Mouse (Mus musculus) cerebellum, adult 18-20 months (tissue): ENCODE results near the gene Smad1.
A peak's percentile ranks its signal among the peaks of the same experiment; 100 is the strongest.
"Not testable (repeated sequence)": the region's sequence is repeated elsewhere in the genome, so short reads cannot be mapped to it uniquely, and the experiment has no call there.

ENCODE experiments used
- DNase-seq, 2 experiments: peaks; one replicate each; pipeline ENCODE4 v3.0.0; 2021

The Smad1 gene

DNA sequence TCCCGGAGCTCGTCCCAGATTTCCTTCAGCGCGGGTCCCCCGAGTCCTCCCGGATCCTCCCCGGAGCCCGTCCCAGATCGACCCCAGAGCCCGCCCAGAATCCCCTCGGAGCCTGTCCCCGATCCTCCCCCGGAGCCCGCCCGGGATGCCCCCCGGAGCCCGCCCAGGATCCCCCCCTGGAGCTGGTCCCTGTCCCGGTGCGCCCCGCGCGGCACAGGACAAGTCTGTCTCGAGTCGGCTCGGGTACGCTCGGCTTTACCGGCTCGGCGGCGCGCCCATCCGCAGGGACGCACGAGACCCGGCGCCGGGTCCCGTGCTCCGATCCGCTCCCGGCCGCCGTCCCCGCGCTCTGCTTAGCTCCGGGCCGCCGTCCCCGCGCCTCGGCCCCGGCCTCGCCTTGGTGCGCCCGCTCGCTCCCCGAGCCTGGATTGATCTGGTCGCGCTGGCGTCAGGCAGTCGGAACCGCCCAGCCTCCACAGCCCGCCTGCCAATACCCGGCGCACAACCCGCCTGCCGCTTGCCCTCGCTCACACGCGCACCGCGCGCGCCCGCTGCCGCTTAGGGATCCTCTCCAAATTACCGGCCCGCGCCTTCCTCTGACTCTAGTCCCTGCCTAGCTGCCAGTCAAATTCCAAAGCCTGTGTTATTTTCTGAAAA, at the start of gene Smad1:
Gene Smad1, minus strand, starts transcription at position 525 of the 657 bp plus-strand sequence.
- peak; percentile 97 to 98 for DNase-seq

DNA sequence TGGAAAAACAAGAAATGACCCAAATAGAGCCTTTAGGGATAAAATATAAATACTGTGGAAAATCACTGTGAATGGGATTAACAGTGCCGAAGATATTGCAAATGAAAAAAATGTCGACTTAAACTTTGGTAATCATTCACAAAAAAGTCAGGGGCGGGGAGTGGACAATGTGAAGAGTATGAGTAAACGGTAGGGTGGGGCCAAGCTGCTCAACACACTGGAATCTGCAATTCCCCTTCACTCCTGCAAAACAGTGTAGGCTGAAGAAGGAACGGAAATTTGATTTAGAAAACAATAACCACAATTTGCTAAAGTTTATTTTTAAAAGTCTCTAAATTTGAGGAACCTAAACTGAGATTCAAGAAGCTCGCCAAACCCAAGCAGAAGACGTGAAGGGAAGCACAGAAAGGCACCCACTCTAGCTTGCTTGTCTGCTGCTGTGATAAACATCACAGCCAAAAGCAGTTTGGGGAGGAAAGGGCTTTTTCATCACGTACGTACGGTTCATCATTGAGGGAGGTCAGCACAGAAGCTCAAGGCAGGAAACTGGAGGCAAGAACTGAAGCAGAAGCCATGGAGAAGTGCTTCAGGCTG, 48.0 kb upstream of the Smad1 start:
- DNase-seq: no peak

DNA sequence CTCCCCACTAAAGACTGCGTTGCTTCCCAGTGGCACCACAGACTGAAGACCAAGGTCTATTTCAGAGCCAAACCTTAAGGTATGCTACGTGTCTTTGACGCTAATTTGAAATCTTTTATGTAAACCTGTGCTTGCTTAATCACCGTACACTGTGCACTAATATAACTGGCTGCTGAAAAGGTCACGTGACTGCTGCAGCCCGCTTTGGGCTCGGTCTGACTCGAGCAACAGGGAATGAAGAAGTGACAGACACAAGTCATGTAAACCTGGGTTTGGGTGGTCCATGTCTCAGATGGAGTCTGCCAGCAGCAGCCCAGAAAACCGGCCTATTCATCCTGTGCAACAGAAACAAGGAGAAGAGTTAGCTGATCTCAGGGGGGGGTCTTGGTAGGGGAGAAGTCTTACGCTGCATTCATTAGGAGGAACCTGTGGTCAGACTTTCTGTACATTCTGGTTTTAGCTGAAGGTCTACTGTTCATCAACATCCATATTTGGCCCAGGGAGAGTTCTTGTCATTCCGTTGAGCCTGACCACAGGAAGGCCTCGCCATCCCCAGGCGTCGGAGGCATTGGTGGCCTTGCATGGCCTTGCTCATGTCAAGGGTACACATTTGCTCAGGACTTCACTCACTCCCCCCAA, 44.3 kb upstream of the Smad1 start:
- DNase-seq: no peak

DNA sequence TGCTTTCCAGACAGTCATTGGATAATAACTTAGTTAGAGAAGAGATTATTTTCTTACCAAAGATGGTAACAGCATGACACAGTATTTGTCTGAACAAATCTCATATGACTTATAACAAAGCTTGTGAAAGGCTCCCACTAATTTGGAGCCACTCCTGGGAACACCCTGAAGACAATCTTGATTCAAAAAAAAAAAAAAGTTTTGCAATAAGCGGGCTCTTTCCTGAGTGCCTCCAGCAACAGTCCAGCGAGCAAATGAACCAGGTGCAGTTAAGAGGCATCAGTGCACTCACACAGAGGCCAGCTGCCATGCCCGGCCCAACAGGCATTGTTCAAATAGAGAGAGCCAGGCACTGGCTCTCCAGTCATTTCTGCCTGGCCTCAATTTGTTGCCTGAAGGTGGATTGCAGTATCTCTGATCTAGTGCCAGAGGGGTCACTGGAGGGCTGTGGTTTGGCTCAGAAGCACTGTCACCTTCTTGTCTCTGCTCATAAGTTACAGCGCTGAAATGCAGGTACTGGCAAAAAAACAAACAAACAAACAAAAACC, 34.7 kb upstream of the Smad1 start:
- DNase-seq: no peak

DNA sequence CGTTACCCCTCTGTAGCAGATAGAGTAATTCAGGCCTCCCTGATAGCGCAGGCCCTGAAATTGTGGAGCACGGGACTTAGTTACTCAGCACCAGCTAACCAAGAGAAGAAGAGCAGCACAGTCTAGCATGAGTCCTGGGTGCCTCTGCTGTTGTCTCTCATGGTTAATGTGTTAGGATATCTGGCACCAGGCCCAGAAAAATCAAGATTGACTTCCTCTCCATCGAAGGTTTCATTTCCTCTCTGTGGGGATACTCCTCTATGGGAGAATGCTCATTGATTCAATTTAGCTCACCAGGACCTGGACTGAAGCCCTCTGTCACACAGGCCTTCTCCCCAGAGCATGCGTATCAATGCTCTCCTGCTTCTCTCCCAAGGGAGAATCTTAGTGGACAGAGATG, 15.6 kb upstream of the Smad1 start:
- DNase-seq: no peak

DNA sequence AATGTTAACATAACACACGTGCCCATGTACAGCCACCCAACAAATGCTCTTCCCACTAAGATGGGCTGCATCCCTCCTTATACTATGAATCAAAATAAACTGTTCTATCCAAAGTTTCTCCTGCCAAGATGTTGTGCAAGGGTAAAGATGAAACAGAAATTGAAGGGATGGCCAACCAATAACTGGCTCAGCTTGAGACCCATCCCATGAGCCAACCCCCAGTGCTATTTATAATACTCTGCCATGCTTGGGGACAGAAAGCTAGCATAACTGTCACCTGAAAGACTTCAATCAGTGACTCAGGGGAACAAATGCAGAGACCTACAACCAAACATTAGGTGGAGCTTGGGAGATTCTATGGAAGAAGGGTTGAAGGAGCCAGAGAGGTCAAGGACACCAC, 11.2 kb upstream of the Smad1 start:
- no peak for DNase-seq

DNA sequence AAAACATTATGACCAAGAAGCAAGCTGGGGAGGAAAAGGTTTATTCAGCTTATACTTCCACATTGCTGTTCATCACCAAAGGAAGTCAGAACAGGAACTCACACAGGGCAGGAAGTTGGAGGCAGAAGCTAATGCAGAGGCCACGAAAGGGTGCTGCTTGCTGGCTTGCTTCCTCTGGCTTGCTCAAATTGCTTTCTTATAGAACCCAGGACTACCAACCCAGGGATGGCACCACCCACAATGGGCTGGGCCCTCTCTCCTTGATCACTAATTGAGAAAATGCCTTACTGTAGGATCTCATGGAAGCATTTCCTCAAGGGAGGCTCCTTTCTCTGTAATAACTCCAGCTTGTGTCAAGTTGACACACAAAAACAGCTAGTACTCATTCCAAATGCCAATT, 8.0 kb upstream of the Smad1 start:
- not testable (repeated sequence) for DNase-seq

DNA sequence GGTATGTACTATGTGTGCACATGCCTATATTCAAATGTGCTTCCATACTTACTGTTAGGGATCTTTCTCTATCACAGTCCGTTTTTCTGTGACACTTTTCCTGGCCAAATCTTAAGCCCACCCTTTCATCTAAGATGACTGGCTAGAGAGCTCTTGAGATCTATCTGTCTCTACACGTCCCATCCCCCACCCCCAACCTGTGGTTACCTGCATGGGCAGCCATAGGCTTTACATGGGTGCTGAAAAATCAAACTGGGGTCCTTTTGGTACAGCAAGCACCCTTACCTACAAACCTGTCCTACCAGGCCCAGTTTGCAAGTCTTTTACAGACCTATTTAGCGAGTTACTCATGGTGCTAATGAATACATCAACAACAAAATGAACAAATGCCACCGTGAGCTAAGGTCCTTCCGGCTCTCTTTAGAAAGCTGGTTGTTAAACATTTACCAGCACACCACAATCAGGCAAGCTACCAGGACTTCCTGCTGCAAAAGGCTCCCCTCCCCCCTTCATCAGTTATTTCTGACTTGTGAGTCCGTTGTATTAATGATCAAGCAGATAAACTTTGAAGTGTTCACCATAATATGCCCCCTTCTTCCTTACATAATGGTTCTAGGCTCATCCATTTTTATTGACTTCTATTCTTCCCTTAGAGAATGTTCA, 5.7 kb upstream of the Smad1 start:
- no peak for DNase-seq

DNA sequence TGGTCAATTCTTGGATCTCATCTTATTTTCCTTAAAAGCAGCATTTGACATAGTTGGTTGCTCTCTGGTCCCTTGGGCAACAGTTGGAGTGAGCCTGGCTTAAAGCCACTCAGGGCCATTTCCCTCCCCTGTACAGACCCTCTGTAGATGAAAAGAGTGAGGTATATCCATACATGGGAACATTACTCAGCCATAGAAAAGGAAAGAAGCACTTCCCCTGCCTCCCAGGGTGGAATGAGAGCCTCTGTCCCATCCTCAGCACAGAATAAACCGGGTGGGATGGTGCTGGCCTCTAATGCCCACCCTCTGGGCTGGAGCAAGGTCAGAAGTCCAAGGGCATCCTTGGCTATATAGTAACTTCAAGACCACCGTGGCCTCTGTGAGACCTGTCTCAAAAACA, 1.4 kb upstream of the Smad1 start:
- no peak for DNase-seq

DNA sequence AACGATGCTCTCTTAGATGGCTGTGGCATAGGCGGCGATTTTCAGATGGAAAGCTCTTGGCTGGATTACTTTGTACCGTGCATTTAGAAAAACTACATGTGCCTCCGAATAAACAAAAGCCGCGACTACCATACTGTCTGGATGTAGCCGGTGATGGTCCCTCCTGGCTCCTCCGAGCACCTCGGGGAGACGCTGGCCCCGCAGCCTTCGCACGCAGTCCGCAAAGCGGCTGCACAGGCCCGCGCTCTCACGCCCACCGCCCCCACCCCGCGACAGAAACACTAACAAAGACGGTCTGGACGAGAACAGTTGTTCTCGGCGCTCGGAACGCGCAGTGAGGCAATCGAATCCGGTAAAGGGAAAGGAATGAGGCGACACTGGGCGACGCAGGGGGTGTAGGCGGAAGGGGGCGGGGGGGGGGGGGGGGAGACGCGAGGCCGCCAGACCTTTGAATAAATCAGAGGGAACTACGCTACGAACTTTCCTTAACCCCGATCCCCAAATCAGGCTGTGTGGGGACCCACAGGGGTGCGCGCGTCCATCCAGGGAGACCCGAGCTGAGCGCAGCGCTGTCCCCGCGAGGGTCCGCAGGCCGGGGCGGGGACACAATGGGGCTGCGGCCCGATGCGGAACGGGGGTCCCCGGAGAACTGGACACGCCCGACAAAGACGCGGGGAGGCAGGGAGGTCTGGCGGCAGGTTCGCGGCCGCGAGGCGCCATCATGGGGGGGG, 902 bp downstream of the Smad1 start:
- peak; percentile 25 to 51 for DNase-seq

DNA sequence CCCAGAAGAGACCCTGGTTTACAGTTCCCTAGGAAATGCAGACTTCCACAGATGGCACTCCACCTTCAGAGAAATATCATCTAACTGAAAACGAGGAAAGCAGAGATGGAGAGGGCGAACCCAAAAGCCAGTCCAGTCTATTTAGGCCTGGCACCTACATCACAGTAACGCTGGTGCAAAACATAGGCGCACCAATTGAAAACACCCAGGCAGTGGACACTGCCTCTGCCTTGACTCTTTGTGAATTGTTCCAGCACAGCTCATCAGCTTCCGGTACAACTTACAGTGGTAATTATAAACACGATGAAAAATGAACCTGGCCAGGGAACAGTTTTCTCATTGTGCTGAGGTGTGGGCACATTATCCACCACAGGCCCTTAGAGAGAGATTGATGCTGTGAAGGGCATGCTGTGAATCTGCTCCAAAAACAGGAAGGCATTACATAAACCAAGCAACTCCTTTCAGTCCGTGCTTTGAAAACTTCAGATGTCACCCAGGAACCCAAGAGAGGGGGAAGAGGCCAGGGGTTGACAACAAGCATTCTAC, 1.5 kb downstream of the Smad1 start:
- peak; percentile 29 to 49 for DNase-seq

DNA sequence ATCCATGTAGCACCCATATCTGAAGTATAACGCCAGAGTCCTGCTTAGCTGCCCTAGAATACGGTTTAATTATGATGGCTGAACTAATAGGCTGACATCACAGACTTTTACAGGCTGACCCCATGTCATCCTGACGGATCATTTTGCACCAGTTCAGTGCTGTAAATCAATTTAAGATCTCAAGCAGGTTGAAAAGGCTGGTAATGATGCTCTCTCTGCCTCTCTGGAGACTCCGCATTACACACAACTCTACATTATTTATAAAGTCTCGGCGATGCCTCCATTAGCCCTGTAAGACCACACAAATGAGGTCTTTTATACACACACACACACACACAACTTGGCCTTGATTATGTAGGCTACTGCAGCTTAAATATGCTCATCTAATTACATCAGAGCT, 2.4 kb downstream of the Smad1 start:
- no peak for DNase-seq

DNA sequence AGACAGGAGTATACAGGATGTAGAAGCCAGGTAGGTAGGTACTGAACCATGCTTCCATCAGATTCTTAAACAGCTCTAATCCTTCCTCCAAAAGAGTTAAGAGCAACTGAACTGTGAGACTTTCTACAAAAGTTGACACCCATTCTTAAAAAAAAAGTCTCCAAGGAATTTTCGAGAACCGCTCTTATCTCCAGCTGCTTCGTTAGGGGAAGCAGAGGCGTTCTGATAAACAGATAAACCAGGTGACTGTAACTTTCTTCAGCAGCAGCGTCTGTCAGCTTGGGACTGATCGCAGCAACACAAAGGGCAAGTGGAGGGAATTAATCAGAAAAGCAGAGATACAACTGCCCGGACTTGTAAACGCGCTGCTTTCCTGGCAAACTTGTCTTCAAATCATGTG, 5.3 kb downstream of the Smad1 start:
- DNase-seq: no peak

DNA sequence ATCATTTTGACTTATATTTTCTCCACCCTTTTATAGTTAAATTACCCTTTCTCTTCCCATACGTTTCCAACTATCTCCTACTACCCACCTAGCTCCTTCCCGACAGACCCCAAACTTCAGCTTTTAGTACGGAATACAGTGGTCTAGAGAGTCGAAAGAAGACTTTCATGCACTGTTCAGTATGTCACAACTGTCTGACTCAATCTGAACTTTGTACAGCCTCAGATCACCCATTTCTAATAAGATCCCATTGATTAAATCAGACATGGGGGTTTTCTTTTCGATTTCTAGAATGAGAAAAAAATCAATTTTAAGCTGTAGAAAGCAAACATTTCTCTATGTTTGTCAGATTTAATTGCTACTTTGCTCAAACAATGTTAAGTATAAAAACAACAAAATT, 6.1 kb downstream of the Smad1 start:
- DNase-seq: no peak

DNA sequence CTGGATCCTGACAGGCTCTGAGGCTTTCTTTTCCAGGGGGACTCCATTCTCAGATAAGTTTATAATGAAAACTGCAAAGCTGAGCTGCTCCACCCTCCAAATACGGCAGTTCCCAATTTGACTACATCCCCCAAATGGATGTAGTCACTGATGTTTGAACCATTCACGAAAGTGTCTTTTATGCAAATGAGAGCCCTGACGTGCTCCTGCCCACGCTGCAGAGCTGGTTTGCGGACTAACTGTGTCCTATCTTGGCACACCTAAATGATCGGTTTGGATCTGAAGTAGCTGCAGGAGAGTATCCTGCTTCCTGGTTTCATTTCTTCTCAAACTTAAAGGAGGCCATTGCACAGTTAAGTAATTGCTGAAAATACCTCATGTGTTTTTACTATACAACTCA, 6.7 kb downstream of the Smad1 start:
- DNase-seq: no peak

DNA sequence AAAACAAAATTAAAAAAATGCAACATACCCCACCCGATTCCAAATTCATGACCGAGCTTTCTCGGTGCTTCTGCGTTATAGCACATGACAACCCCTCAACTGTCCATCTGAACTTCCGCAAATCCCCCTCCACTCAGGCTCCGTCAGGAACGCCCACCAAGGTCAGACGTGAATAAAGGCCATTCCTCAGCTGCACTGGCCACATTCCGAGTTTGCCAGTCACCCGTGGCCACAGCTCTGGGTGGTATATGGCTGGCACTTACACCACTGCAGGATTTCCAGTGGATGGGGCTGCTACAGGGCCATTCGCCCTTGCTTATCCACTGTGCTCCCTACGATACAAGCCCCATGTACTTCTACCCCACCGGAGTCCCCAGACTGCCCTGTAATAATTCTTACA, 7.9 kb downstream of the Smad1 start:
- DNase-seq: no peak

DNA sequence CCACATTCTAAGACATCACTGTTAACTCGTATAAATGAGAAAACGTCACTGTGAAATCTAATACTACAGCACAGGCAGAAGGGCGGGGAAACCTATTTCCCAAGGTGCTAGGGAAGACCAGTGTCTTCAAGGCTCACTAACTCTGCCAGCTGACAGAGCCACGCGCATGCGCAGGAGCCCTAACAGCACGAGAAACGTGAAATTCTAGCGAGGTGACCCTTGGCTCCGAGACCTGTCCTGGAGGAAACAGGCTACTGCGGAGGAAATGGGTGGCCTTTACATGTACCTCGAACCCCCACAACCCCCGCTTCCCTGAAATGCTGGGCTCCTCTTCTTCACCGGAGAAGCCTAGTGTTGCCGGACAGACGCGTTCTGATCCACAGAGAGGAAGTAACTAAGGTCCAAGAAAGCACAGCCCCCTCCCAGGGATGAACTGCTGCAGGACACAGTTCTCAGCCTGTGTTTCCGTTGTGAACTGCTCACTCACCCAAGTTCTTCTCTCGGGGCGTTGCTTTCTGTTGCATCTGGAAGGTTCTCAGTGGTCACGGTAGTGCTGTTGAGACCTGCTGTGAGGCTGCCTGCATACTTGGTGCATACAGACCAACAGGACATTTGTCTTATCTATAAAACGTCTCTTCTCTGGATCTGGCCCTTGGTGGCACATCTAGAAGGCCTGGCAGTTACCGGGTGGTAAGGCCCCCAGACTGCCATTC, 10.1 kb downstream of the Smad1 start:
- DNase-seq: no peak

DNA sequence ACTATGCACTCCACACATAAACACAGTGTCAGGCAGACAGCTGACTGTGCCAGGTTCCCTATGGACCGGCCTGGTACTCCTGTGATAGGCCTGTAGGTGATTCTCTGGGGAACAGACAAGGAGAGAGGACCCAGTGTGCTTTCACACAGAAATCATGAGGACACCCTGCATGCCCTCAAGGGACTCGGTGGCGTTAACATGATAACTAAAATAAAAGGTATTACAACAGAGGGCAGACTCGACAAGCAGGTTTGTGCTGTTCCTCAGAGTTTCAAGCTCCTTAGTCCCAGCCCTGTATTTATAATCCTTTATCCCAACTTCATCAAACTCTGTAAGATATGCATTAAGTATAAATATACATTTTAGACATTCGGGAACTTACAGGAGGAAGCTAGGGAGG, 12.5 kb downstream of the Smad1 start:
- no peak for DNase-seq

DNA sequence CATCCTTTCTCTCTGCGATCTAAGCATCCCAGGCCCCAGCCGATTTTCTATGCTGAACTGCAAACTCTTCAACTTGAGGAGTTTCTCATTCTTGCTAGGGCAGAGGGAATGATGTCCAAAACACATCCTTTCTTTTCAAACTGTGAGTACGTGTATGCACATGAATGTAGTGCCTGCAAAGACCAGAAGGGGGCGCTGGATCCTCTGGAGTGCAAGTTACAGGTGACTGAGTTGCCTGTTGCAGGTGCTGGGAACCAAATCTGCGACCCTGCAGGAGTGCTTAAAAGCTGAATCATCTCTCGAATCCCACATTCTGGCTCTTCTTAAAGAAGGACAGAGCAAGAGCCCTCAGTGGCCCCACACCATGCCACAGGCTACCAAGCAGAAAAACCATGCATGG, 13.0 kb downstream of the Smad1 start:
- DNase-seq: no peak

DNA sequence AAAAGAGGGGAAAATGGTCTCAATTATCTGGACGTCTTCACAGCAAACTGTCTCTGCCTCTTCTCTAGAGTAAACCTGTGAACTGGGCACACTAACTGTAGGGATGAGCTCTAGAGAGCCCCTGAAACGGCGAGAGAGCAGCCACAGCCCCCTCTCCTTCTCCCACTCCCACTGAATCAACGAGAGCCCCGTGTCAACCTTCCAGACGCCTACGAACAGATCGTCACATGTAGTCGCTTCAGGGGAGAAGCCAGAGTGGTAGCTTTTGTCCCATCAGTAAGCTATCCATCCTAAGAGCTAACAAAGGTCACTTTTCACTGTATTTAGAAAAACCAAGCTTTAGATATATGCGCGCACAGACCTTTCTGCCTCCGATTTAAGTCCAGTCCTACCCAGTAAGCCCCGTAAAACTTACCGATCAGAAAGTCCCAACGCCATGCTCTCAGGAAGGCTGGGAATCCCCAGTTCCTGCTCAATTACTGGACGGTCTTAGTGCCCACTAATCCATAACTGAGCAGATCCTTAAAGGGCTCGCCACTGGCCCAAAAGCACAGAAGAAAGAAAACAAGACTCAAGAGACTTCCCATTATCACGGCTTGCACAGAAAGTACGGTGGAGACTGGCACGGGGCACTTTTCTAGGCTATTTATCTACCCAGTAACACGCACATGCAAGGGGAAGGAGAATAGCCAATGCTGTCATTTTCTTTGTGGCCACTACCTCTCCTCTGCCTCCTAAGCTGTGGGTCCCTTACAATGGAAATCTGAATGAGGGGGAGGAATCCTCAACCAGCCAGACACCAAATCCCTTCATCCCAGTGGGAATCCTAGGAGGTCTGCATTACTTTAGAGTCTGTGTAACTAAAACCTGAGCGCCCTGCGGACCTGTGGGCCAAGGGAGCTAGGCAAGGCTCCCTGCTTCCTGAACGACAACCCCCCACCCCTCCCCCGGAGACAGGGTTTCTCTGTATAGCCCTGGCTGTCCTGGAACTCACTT, 14.7 kb downstream of the Smad1 start:
- no peak for DNase-seq

DNA sequence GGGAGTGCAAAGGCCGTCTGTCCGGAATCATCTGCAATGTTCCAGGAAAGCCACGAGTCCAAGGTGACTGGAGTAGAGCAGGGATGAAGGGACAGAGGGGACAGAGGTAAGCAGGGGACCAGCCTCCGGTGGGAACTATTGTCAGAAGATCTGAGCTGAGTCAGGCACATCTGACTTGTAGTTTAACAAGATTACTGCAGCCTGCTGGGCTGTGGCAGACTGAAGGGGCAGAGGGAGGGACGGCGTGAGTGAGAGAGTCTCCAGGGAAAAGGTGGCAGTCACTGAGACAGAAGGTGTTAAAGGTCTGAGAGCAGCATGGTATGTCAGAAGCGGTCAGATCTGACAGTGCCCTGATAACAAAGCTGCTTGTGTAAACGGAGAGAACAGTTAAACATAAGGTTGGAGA, 16.5 kb downstream of the Smad1 start:
- no peak for DNase-seq
